Mouse (Mus musculus) thymus, adult 2 months (tissue): ENCODE measurements at regions not wholly inside any gene's neighbourhood (a gene's known extent, or its start where the extent isn't known, plus 50 kb on each side); places are given as distances from the start of the nearest gene placed in this dataset.

ENCODE experiments used
- DNase-seq: peaks from one replicate; pipeline ENCODE4 v3.0.0; 2021
- H3K27ac ChIP-seq: fragments of 200-500 bp; 2 replicates; pipeline ENCODE4 v1.5.1; 2012; ENCODE audit warnings: low read length, control low read depth; ENCODE audit not compliant: control insufficient read depth, insufficient read depth
- H3K27me3 ChIP-seq: fragments of 200-500 bp; 2 replicates; pipeline ENCODE4 v1.6.1; 2012; ENCODE audit warnings: mild to moderate bottlenecking, low read length, moderate library complexity, mixed read lengths; ENCODE audit not compliant: control insufficient read depth, insufficient read depth
- H3K36me3 ChIP-seq: fragments of 200-500 bp; 2 replicates; pipeline ENCODE4 v1.6.1; 2012; ENCODE audit warnings: mild to moderate bottlenecking, low read length, moderate library complexity; ENCODE audit not compliant: control insufficient read depth, insufficient read depth
- H3K4me1 ChIP-seq: fragments of 200-500 bp; replicated peaks from 2 replicates; pipeline ENCODE4 v1.6.1; 2012; ENCODE audit warnings: low read length; ENCODE audit not compliant: control insufficient read depth, insufficient read depth
- H3K4me3 ChIP-seq: fragments of 200-500 bp; 2 replicates; pipeline ENCODE4 v1.5.1; 2012; ENCODE audit warnings: mild to moderate bottlenecking, low read length, control low read depth, moderate library complexity; ENCODE audit not compliant: control insufficient read depth, insufficient read depth
- CTCF ChIP-seq: fragments of 200-500 bp; IDR thresholded peaks from 2 replicates; pipeline ENCODE4 v1.5.1; 2012; ENCODE audit warnings: mild to moderate bottlenecking, control low read depth, low read length, moderate library complexity, borderline replicate concordance; ENCODE audit not compliant: control insufficient read depth, poor library complexity, insufficient read depth; ENCODE audit errors: extremely low read depth
- POLR2A ChIP-seq: fragments of 200-500 bp; IDR thresholded peaks from 2 replicates; pipeline ENCODE4 v1.6.1; 2012; ENCODE audit warnings: mild to moderate bottlenecking, low read length, control low read depth, moderate library complexity; ENCODE audit not compliant: control insufficient read depth, poor library complexity, insufficient read depth; ENCODE audit errors: extremely low read depth
- WGBS: fragments of 180-500 bp; shearing (Covaris S2); methylation state at CpG from one replicate; pipeline ENCODE4 v1.1.7; 2018; 5-methylcytosine and 5-hydroxymethylcytosine counted together

GRCm38 (mm10) chr9:33774178-33774577, 711.5 kb upstream of the Kirrel3 start:
- TF ChIP-seq POLR2A: no peak
- TF ChIP-seq CTCF: no peak
- no peak overlapping the region for H3K27ac ChIP-seq
- 71% methylated on average over 5 of the region's 5 CpGs for WGBS

GRCm38 (mm10) chr9:33790617-33791016, 695.1 kb upstream of the Kirrel3 start:
- H3K4me1 ChIP-seq: no peaks in the 10 kb centered on the region
- TF ChIP-seq POLR2A (no peak), CTCF (no peak)
- H3K27me3 ChIP-seq: no peaks in the 10 kb centered on the region
- DNase-seq: no peak
- no peak overlapping the region for H3K27ac ChIP-seq
- no peak overlapping the region for H3K4me3 ChIP-seq
- no peaks in the 10 kb centered on the region for H3K36me3 ChIP-seq
- 74% methylated on average over 4 of the region's 4 CpGs for WGBS

More at GRCm38 (mm10) chr9:33774178-33774577, 711.5 kb upstream of the Kirrel3 start:
- DNase-seq: no peak
- no peaks in the 10 kb centered on the region for H3K27me3 ChIP-seq
- no peaks in the 10 kb centered on the region for H3K36me3 ChIP-seq
- H3K4me3 ChIP-seq: no peak overlapping the region
- no peaks in the 10 kb centered on the region for H3K4me1 ChIP-seq

GRCm38 (mm10) chr9:33800250-33800649, 685.4 kb upstream of the Kirrel3 start:
- TF ChIP-seq CTCF: no peak
- no peak for TF ChIP-seq POLR2A
- no peak overlapping the region for H3K27ac ChIP-seq
- 74% methylated on average over 6 of the region's 6 CpGs for WGBS
- no peaks in the 10 kb centered on the region for H3K27me3 ChIP-seq
- H3K4me3 ChIP-seq: no peak overlapping the region
- no peaks in the 10 kb centered on the region for H3K4me1 ChIP-seq
- no peaks in the 10 kb centered on the region for H3K36me3 ChIP-seq
- no peak for DNase-seq

- WGBS: 84% methylated on average over 1 of the region's 1 CpGs
- Histone ChIP-seq H3K4me3 (no peak overlapping the region), H3K27ac (no peak overlapping the region), H3K4me1 (no peaks in the 10 kb centered on the region), H3K27me3 (no peaks in the 10 kb centered on the region), H3K36me3 (no peaks in the 10 kb centered on the region)
- TF ChIP-seq POLR2A (no peak), CTCF (no peak)
- DNase-seq: no peak
Observed at GRCm38 (mm10) chr9:33800763-33801162, 684.9 kb upstream of the Kirrel3 start.

GRCm38 (mm10) chr9:33814739-33815368, 670.8 kb upstream of the Kirrel3 start:
- 83% methylated on average over 5 of the region's 5 CpGs for WGBS
- no peak overlapping the region for H3K4me3 ChIP-seq
- H3K27ac ChIP-seq: no peak overlapping the region
- no peaks in the 10 kb centered on the region for H3K36me3 ChIP-seq
- no peak for TF ChIP-seq CTCF
- TF ChIP-seq POLR2A: no peak
- DNase-seq: no peak
- no peaks in the 10 kb centered on the region for H3K27me3 ChIP-seq
- no peaks in the 10 kb centered on the region for H3K4me1 ChIP-seq

- WGBS: 80% methylated on average over 9 of the region's 9 CpGs
- DNase-seq: no peak
Observed at GRCm38 (mm10) chr9:33822574-33823394, 662.9 kb upstream of the Kirrel3 start.

GRCm38 (mm10) chr9:33826116-33826515, 659.6 kb upstream of the Kirrel3 start:
- Histone ChIP-seq H3K4me3 (no peak overlapping the region), H3K27ac (no peak overlapping the region), H3K27me3 (no peaks in the 10 kb centered on the region), H3K4me1 (no peaks in the 10 kb centered on the region), H3K36me3 (no peaks in the 10 kb centered on the region)
- TF ChIP-seq CTCF: no peak
- no peak for TF ChIP-seq POLR2A
- WGBS: 91% methylated on average over 4 of the region's 4 CpGs
- DNase-seq: no peak

More at GRCm38 (mm10) chr9:33822574-33823394, 662.9 kb upstream of the Kirrel3 start:
- Histone ChIP-seq H3K27ac (no peak overlapping the region), H3K4me1 (no peaks in the 10 kb centered on the region), H3K36me3 (no peaks in the 10 kb centered on the region), H3K4me3 (no peak overlapping the region), H3K27me3 (no peaks in the 10 kb centered on the region)
- TF ChIP-seq CTCF (no peak), POLR2A (no peak)
